Mouse (Mus musculus): ENCODE measurements at regions not wholly inside any gene's neighbourhood (a gene's known extent, or its start where the extent isn't known, plus 50 kb on each side); places are given as distances from the start of the nearest gene placed in this dataset.
"Not testable (repeated sequence)": the region's sequence is repeated elsewhere in the genome, so short reads cannot be mapped to it uniquely, and the experiment has no call there.

DNA sequence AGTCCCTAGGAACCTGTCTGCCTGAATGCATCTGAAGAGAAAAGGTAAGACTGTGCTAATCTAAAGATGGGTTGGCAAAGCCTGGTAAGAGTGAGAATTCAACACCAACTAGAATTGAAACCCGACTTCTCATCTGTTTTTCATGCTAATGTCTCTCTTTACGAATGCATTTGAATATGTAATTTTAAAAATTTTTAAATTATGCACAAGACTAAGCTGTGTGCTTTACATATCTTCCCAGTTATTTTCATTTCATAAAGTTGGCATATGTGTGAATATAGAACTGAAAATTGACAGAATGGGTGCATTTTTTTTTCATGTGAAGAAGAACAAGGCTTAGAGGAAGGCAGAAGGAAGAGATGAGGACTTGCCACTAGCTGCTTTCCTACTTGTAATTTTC lies 267.2 kb upstream of the Ube2e3 start:
- DNase-seq (ENCODE audit: low spot score in 2 of 2): no peak

DNA sequence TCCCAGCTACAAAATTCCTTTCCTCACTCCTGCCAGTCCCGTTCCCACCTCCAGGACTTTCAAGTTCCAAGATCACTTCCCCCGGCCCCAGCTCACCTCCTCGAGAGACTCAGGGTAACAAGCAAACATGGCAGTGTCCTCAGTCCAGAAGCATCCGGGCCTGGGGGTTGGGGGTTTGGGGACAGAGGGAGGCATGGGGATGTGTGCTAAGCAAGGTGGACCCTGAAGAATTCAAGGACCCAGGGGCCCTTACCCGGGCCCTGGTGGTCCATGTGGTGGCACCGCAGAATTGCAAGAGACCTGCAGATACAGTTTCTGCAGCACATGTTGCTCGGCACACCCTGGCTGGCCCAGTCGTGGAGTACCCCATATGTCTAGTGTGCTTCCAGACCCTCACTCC lies 269.9 kb upstream of the Ube2e3 start:
- DNase-seq (ENCODE audit: low spot score in 2 of 2): no peak

- no peak for DNase-seq (ENCODE audit: low spot score in 2 of 2)
These were observed 271.7 kb upstream of the Ube2e3 start for GRCm38 (mm10) chr2:78596251-78596650.

- no peak for DNase-seq (ENCODE audit: low spot score in 2 of 2)
These were observed 287.9 kb upstream of the Ube2e3 start for GRCm38 (mm10) chr2:78580013-78580412.

GRCm38 (mm10) chr2:78572492-78572891 lies 295.4 kb upstream of the Ube2e3 start:
- no peak for DNase-seq (ENCODE audit: low spot score in 2 of 2)

DNA sequence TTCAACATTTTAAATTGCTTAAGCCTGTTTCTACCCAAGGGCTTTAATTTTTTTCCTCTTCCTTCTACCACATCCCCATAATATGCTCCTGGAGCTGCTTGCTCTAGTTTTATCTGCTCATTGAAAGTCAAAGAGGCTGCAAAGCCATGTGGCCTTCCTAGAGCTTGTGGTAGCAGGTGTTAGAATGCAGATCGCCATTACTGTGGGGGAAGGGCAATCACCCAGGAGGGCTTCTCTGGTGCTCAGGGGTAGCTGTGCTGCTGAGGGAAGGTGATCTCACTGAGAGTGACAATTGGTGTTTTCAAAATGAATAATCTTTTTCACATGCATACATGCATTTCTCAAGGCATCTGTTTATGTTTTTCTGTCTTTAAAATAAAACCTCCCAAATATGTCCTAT lies 309.8 kb upstream of the Ube2e3 start:
- DNase-seq (ENCODE audit: low spot score in 2 of 2): no peak

DNA sequence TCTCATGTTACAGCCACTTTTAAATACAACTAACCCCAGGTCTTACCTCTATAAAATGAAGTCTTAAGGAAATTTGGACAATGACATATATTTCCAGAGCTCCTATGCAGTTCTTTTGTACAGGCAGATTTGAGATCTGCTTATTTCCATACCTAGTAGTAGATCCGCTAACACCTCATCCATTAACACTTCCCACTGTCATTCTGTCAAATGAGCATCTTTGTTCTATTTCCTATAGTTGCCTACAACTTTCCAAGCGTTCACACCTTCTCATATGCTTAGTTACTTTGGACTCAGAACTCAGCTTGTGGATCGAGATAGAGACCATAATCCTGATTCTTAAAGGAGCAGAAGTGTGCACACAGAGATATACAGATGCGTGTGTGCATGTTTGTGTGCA lies 316.8 kb upstream of the Ube2e3 start:
- no peak for DNase-seq (ENCODE audit: low spot score in 2 of 2)

DNA sequence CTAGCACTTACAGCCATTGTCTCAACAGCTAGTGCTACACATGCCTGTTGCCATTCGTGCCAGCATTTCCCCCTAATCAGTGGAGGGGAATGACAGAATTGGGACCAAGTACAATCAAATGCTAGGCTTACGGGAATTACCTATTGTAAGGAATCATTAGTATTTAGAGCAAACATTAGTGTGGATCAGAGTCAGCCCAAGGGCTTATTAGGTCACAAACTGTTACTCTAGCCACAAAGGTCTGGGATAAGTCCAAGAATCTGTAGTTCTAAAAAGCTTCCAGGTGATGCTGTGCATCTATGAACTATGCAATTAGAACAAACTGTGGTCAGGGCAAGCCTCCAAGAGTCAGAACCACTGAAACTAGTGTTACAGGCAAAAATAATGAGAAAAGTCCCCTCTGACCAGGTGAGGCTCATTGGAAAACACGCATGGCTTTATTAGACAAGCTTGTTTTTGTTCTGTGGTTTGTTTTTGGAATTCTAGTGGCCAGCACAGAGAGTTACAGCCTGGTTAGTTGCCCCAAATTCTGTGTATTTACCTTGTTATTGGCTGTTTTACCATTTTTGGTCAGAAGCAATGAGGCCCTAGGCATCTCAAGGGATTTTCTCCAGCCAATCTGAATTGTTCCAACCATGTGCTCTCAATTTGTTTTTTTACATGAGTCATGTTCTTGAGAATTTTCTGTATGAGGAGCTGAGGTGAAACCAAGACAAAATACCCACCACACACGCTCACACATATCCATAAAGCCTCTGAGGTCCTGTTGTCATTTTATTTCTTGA lies 319.0 kb upstream of the Ube2e3 start:
- no peak for DNase-seq (ENCODE audit: low spot score in 2 of 2)

DNA sequence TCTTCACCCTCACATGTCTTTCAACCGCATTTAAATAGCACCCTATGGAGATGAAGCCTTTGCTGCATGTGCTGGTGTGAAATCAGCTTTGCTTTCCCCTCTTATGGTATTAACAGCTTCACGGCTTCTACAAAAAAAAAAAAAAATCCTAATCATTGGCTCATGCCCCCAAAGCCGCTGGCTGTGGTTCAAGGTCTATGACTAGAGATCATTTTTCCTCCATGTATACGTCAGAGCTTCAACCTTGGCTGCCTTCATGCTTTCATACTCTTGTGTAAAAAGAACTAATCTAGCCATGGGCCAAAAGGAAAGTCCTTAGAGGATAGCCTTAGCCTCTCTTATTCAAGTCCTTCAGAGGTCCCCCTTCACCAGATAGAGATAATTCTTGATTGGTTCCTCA lies 320.6 kb upstream of the Ube2e3 start:
- DNase-seq (ENCODE audit: low spot score in 2 of 2): no peak

DNA sequence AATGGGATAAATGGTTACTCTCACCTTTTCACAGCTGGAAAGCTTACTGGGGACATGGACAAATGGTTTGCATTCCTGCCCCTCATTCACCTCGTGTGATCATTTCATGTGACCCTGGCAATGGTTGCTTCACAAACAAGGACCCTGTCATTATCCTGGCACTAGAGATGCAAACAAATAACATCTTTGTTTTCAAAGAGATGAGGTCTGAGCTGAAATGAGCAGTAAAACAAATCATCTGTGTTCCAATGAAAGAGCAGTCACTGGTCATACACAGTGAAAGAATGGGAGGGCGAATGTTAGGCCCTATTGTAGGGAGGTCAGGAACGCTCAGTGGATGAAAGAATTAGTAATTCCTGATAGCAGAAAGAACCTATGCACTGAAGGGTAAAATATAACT lies 327.5 kb upstream of the Ube2e3 start:
- DNase-seq (ENCODE audit: low spot score in 2 of 2): no peak

- DNase-seq (ENCODE audit: low spot score in 2 of 2): no peak
These were observed 328.2 kb upstream of the Ube2e3 start for GRCm38 (mm10) chr2:78539592-78540300.

- DNase-seq (ENCODE audit: low spot score in 2 of 2): no peak
These were observed 330.4 kb upstream of the Ube2e3 start for GRCm38 (mm10) chr2:78537574-78537973.

GRCm38 (mm10) chr2:78533881-78534280 lies 334.0 kb upstream of the Ube2e3 start:
- DNase-seq (ENCODE audit: low spot score in 2 of 2): not testable (repeated sequence)

DNA sequence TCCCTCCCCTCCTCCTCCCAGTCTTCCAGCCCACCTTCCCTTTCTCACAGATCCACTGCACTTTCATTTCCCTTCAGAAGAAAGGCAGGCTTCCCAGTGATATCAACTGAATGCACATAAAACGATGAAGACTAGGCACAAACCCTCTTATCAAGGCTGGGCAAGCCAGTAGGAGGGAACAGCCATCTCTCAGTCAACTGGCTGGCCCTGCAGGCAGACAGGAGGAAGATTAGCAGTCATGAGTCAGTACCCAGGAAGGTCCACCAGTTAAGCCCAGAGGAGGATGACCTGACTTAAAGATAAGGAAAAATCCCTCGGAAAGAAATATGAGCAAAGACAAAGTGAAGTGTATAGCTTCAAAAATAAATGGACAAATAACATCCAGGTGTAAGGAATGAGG lies 337.4 kb upstream of the Ube2e3 start:
- DNase-seq (ENCODE audit: low spot score in 2 of 2): no peak

DNA sequence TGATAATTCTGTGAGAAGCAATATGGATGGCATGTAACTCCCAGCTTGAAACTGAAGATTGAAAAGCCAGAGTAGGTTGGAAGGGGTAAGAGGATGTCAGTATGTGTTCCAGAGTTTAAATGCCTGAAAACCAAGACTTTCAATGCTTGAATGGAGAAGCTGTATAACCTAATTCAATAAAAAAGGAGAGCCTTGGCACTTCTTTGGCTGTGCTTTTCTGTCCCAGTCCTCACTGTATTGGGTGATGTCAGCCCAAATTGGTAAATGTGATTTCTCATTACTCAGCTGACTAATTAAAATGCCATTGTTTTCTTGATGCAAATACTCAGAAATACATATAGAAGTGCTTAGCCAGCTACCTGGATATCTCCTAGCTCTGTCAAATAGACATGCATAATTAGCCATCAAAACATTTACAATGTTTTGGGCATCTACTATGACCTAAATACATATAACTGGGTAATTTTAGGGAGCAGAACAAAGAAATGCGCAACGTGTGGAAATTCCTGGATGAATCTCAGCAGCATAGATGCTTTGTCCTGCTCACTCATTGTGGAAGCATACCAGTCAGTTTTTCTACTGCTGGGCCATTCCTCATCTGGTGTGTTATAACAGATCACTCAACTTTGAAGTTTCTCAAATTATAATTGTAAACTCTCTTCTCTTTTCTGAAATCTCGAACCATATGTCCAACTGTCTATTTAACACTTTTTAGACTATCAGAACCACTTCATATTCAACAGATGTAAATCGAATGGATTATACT lies 347.5 kb upstream of the Ube2e3 start:
- no peak for DNase-seq (ENCODE audit: low spot score in 2 of 2)

GRCm38 (mm10) chr2:78493115-78493514 lies 374.8 kb upstream of the Ube2e3 start:
- DNase-seq (ENCODE audit: low spot score in 2 of 2): no peak

GRCm38 (mm10) chr2:78480036-78480435 lies 387.9 kb upstream of the Ube2e3 start:
- no peak for DNase-seq (ENCODE audit: low spot score in 2 of 2)

GRCm38 (mm10) chr2:78459444-78459843 lies 408.5 kb upstream of the Ube2e3 start:
- no peak for DNase-seq (ENCODE audit: low spot score in 2 of 2)

GRCm38 (mm10) chr2:78453411-78453810 lies 414.5 kb upstream of the Ube2e3 start:
- DNase-seq (ENCODE audit: low spot score in 2 of 2): no peak

DNA sequence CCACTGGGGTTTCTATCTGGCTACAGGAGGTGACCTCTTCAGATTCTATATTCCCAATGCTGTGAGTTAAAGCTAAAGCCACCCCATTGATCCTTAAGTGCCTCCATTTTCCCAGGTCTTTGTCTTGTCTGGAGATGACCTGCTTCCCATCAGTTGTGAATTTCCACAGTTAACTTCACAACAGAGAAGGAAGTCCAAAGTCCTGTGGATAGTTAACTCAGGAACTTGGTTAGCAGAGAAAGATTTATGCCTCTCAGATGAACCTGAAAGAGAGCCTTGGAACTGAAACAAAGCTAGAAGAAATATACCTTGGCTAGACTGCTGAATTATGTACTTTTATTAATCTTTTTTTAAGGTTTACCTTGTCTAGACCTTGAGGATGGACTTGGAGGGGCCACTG lies 431.1 kb upstream of the Ube2e3 start:
- DNase-seq (ENCODE audit: low spot score in 2 of 2): no peak

GRCm38 (mm10) chr2:78435071-78435470 lies 432.9 kb upstream of the Ube2e3 start:
- no peak for DNase-seq (ENCODE audit: low spot score in 2 of 2)

DNA sequence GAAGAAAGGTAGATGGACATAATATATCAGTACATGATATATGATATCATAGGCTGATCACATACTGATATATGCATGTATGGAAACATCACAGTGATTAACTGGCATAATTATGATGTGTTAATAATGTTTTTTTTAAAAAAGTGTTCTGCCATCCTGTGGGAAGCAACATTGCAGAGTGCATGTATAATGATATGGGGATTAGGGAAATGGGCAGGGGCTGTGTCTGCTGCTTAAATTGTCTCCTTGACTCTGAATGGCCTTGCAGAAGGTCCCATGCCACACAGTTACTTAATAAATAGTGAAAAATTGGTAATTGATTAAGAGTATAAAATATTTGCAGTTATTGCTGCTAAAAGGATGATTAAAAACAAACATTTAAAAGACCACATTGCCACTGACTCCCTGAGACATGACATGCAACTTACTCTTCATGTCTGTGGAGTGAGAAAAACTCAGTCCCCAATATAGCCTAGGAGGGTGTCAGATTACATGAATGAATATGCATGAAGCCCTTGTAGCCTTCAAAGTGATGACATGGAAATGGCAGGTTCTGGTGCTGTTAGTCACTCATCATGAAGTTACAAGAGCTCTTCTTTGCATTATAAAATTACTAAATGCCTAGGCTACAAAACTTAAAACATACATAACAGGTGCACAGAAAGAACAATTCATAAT lies 440.1 kb upstream of the Ube2e3 start:
- no peak for DNase-seq (ENCODE audit: low spot score in 2 of 2)

Data from spleen, postnatal 10 days (tissue).